Mouse (Mus musculus) CD4-positive naive resting alpha-beta T cell, adult 57 days (primary cell): ENCODE data around the gene Tsr3. TPM values are rescaled to one million over a fixed set of nuclear protein-coding genes. Genes with fewer than 3 reads are reported as not detected.

Experiments used
- total RNA-seq: library from RNA; stranded (reverse); gene quantifications from one replicate; pipeline ENCODE4 v1.2.4, GENCODE M21; 2023

Gene Tsr3
- total RNA-seq: 21.1 TPM

GRCm38 (mm10) chr17:25239695-25240636, at the start of gene Tsr3, which contains the start of gene Gnptg:
TSS of gene Tsr3 (plus strand) at chr17:25240170.
TSS of gene Gnptg (minus strand) at chr17:25240124.

GRCm38 (mm10) chr17:25256140-25256754, 16.3 kb downstream of the Tsr3 start, which contains the start of gene Baiap3:
TSS of gene Baiap3 (minus strand) at chr17:25256364.

DNA sequence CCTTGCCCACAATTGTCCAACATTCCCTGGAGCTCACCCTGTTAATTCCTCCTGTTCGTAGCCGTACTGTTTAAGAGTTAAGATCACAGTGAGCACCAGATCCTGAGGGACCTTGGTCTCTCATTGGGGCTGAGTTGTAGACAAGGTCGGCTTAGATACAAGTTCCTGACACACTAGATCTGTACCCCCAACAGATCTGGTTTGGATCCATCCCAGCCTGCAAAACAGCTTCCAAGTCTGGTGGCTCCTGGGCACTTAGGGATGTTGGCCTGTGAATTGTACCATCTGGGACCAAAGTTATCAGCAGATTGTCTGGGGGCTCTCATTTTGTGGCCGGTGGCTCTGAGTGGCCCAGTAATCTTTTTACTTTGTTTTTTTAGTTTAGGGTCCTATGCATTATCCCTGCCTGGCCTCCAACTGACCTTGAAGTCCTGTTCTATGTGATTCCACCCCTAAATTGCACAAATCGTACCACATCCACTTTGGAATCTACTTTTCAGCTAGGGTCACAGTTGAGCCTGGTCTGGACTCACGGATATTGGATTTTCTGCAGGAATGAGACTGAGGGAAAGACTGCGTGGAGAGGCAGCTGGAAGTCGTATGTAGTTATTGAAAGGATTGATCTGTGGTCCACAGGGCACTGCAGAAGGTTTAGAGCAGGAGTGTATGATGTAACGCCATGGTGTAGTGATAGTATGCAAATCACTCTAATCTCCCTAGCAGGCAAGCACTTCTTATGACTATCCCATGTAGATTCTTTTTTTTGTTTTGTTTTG, 34.8 kb downstream of the Tsr3 start, which contains the start of gene Ube2i:
TSS of gene Ube2i (minus strand) at position 52 of the 776 bp plus-strand sequence.

Other genes starting within 250 kb of the Tsr3 start
- gene Cramp1l, start 224.4 kb upstream of the Tsr3 start, total RNA-seq: 39.6 TPM
- 28.6 TPM for gene Ift140, start 224.1 kb upstream of the Tsr3 start, total RNA-seq
- 0.33 TPM for gene Tmem204, start 156.6 kb upstream of the Tsr3 start, total RNA-seq
- gene Telo2, start 124.2 kb upstream of the Tsr3 start, total RNA-seq: 32.6 TPM
- not detected for gene Ptx4, start 119.4 kb upstream of the Tsr3 start, total RNA-seq
- 30.3 TPM for gene Clcn7, start 106.8 kb upstream of the Tsr3 start, total RNA-seq
- 0.38 TPM for gene Ccdc154, start 77.7 kb upstream of the Tsr3 start, total RNA-seq
- not detected for gene Gm38655, start 64.7 kb upstream of the Tsr3 start, total RNA-seq
- 15.1 TPM for gene BC003965, start 55.6 kb upstream of the Tsr3 start, total RNA-seq
- 88.2 TPM for gene Unkl, start 51.8 kb upstream of the Tsr3 start, total RNA-seq
- gene Gnptg, start within 50 bp of the Tsr3 start, total RNA-seq: 43.8 TPM
- gene Baiap3, start 16.2 kb downstream of the Tsr3 start, total RNA-seq: 6.6 TPM
- 415 TPM for gene Ube2i, start 34.5 kb downstream of the Tsr3 start, total RNA-seq
- gene Prss34, start 58.2 kb downstream of the Tsr3 start, total RNA-seq: 3.5 TPM
- not detected for gene Prss28, start 68.5 kb downstream of the Tsr3 start, total RNA-seq
- gene Prss29, start 78.5 kb downstream of the Tsr3 start, total RNA-seq: not detected
- not detected for gene Tpsab1, start 105.4 kb downstream of the Tsr3 start, total RNA-seq
- gene Tpsb2, start 126.1 kb downstream of the Tsr3 start, total RNA-seq: not detected
- not detected for gene Tpsg1, start 129.1 kb downstream of the Tsr3 start, total RNA-seq
- 0.74 TPM for gene Cacna1h, start 193.6 kb downstream of the Tsr3 start, total RNA-seq
- not detected for gene Tekt4, start 214.4 kb downstream of the Tsr3 start, total RNA-seq